Mouse (Mus musculus): ENCODE measurements around the gene Rab20.
A peak's percentile ranks its signal among the peaks of the same experiment; 100 is the strongest.
"Not testable (repeated sequence)": the region's sequence is repeated elsewhere in the genome, so short reads cannot be mapped to it uniquely, and the experiment has no call there.

The Rab20 gene

DNA sequence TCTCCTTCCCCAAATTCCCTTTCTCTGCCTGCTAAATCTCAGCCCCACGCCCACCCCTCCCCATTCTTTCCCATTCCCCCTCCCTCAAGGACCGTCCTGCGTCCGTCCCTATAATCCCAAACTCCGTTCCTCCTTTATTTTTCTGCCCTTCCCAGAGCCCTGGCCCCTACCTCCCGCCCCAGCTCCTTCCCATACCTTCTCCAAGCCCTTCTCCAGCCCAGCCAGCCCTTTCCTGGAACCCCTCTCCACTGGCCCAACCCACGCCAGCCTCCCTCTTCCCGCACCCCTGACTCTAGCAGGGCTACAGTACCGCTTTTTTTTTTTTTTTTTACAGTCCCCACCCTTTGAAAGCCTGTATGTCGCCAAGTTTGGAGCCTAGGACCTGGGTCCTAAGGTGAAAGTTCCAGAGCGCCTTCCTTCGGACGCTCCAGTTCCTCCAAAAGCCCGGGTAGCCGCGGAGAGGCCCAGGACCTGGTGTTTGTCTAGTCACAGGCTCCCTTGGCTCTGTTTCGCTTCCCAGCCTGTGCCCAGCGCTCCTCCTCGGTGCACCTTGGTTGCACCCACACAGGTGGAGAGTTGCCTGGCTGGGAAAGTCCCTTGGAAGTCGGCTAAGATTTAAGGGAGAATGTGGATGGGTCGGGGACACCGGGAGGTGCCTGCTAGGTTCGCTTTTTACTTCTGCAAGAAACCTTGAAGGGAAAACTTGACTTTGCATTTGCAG is 457 bp upstream of the Rab20 start:
- DNase-seq: no peak

DNA sequence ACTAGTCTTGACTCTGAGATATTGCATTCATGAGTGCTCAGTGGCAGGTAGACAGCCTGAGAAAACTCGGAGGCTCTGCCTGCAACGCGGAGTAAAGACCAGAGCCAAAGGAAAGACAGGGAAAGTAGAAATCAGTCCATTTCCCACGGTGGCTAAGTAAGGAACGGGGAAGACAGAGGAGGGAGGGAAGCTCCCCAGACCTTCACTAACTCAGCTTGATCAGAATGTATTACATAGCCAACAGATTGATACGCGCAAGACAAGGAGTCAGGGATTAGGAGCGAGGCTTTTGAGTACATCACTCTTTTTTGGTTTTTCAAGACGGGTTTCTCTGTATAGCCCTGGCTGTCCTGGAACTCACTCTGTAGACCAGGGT is 1.3 kb downstream of the Rab20 start:
- no peak for DNase-seq

- no peak for DNase-seq
Observed at GRCm38 (mm10) chr8:11476338-11477177, 2.0 kb downstream of the Rab20 start.

DNA sequence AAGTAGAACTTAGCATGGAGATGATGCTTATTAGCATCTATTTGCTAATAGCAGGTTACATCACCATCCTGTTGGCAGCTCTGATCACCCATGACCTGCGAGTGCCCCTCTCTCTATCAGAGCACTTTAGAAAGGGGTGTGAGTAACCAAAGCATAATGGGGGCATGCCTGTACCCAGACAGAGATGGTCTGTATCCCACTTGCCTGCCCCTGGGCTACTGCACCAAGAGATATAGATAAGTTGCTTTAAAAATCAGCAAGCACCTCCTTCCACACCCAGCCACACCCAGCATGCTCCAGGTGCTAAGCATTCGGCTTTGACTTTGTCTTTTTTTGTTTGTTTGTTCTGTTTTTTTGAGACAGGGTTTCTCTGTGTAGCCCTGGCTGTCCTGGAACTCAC is 2.6 kb downstream of the Rab20 start:
- DNase-seq: no peak

- no peak for DNase-seq
Observed at GRCm38 (mm10) chr8:11475397-11475796, 3.1 kb downstream of the Rab20 start.

- no peak for DNase-seq
Observed at GRCm38 (mm10) chr8:11473072-11473471, 5.4 kb downstream of the Rab20 start.

DNA sequence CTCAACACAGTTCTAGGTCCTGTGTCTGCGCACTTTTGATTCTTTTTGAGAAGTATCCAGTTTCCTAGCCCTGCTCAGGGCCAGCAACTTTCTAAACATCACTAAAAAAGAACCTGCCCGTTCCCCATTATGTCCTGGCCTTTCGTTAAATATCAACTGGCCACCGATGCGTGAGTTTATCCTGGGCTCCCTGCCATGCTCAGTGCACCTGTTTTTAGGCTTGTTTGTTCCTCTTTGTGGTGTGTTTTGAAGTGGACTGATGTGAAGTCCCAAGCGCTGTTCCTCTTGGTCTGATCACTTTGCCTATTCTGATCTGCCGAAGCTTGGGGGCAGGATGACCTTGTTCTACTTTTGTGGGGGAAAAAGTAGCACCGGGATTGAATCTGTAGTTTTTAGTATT is 7.2 kb downstream of the Rab20 start:
- no peak for DNase-seq

GRCm38 (mm10) chr8:11470694-11471093 is 7.8 kb downstream of the Rab20 start:
- DNase-seq: no peak

GRCm38 (mm10) chr8:11469095-11469494 is 9.4 kb downstream of the Rab20 start:
- DNase-seq: peak; percentile 29

- DNase-seq: not testable (repeated sequence)
Observed at GRCm38 (mm10) chr8:11466528-11466927, 12.0 kb downstream of the Rab20 start.

GRCm38 (mm10) chr8:11465619-11466018 is 12.9 kb downstream of the Rab20 start:
- DNase-seq: no peak

- no peak for DNase-seq
Observed at GRCm38 (mm10) chr8:11464707-11464964, 13.9 kb downstream of the Rab20 start.

DNA sequence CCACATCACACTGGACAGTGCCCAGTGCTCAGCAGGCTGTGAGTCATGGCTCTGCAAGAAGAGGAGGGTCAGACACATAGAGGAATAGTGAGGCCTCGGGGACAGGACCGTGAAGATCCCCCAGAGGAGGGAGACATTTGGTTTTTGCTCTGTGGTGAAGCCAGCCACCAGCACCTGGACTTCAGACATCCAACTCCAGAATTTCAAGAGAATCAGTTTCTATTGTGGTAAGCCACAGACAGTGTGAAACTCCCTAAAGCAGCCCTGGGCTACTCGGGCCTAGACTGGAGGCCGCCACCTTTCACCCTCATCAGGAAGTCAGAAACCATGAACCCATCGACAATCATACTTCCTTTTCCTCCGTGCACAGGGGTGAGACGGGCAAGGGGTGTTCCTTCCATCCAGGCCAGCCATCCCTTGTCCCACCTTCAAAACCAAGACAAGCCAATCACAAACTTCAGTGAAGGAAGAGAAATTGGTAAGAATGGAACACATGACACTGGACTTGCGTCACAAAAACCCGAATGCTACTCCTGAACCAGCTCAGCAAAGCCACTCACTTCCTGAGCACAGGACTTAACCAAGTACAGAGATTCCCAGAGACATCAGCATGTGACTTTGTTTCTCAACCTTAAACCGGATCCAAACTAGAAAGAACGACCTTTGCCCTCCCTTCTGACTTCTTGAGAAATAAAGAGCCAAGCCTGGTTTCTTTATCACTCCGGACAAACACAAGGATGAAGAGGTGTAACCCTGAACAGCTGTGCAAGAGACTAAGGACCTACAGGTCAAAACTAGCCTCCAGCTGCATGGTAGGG is 14.4 kb downstream of the Rab20 start:
- DNase-seq: no peak

GRCm38 (mm10) chr8:11463541-11463888 is 15.0 kb downstream of the Rab20 start:
- no peak for DNase-seq

DNA sequence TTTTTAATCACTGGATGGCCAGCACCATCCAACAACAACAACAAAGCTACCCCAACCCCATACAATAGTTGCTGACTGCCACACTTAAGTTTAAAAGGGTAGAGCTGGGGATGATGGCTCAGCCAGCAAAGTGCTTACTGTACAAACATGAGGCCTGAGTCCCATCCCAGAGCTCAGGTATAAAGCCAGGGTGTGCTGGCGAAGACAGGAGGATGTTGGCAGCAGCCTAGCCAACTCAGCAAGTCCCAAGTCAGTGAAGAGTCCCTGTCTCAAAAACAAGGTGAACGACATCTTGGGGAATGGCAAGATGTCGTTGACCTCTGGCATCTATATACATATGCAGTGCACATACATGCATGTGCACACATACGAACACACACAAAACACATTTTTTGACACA is 15.9 kb downstream of the Rab20 start:
- no peak for DNase-seq

DNA sequence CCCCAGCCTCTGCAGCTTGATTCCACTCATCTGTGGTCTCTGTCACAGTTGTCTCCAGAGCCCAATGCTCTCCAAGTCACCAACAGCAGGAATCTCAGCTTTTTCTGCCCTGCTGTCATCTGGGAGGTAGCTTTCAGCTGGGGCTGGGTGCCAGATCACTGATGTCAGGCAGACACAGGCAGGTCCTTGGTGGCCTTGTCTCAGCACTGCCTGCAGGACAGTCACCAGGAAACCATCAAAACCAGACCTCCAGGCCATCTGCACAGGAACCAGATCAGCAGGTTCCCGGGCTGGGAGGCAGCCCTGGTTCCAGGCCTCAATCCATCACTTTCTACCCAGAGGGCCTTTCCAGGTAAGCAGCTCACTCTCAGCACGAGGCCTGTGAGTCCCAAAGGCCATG is 16.7 kb downstream of the Rab20 start:
- DNase-seq: no peak

DNA sequence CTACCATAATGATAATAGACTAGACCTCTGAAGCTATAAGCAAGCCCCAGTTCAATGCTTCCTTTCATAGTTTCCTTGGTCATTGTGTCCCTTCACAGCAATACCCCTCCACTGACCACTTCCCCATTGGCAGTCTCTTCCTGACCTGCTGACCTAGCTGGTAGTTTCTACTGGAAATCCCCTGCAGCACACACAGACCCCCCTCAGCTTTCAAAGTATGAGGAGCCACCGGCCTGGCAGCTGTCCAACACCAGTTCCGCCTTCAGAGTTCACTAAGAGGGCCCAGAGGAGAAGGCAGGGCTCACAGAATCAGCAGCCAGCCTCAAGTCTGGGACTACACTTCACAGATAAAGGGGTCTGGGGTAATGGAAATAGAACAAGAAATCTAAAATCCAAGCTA is 17.6 kb downstream of the Rab20 start:
- peak; percentile 34 for DNase-seq

GRCm38 (mm10) chr8:11459016-11459415 is 19.5 kb downstream of the Rab20 start:
- DNase-seq: no peak

GRCm38 (mm10) chr8:11457981-11458836 is 20.3 kb downstream of the Rab20 start:
- DNase-seq: no peak

DNA sequence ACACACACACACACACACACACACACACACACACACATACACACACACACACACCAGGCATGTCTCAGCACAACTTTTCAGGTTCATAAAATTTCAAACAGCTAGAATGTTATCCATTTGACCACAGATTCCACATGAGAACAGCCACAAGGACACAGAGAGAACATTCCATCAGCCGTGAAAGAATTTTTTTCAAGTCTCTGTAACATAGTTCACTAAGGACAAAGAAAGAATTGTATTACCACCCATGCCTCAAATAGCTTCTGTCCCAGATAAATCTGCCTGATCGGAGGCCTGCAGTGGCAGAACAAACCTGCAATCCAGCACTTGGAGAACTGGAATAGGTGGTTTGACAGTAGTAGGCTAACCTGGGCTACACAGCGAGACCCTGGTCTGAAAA is 21.2 kb downstream of the Rab20 start:
- DNase-seq: no peak

DNA sequence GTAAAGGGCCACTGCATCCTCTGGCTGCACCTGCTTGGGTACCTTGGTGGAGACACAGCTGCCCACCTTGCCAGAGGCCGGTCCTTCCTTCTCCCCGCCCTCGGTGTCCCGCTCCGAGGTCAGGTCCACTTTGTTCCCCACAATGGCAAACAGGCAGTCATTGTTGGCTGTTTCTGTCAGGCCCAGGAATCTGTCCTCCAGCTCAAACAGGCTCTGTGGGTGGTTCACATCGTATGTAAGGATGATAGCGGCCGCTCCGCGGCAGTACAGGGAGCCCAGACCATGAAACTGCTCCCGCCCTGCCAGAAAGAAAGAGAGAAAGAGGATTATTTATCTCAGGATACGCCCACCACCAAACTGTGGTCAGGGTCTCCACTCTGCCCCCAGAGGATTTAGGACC is 24.3 kb downstream of the Rab20 start:
- DNase-seq: no peak

DNA sequence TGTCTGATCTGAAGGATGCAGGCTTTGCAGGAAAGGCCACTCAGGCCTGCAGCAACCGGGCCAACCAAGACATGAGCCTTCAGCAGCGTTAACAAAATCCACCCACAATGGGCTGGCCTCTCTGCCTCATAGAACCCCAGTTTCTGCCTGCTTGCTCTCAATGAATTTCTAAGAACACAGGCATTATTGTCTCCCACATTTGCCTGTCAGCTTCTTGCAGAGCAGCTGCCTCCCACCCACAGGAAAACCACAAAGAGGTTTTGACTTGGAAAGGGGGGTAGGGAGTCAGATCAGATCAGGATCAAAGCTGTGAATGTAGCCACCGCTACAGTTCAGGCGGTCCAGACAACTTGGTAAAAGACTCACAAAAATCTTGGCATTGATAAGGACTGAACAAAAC is 25.5 kb downstream of the Rab20 start:
- no peak for DNase-seq

- no peak for DNase-seq
Observed at GRCm38 (mm10) chr8:11452559-11452958, 26.0 kb downstream of the Rab20 start.
